ENCODE assay signal across 39 mouse cellular contexts in genomic region chr2:87516581-87516980, GRCm38 (mm10). TPM values are rescaled to one million over a fixed set of nuclear protein-coding genes. Genes with fewer than 3 reads are reported as not detected.
"Had no signal": no experiment of that assay in that cellular context is flagged by ENCODE, and none has a peak within 500 bp of the region (broad histone marks: within the 10 kb centered on the region; RNA-seq: fewer than 3 reads in every experiment).

No protein-coding gene starts in this region.

- H3K9ac ChIP-seq: heart, embryonic 13.5 days; heart, embryonic 15.5 days; hindbrain, embryonic 12.5 days; hindbrain, embryonic 14.5 days; limb, embryonic 12.5 days; liver, embryonic 13.5 days; liver, embryonic 15.5 days; liver, postnatal 0 days had no signal

- DNase-seq: gastrocnemius, postnatal 25 days; heart, adult 2 months; heart, postnatal 4 days; kidney, adult 18-20 months; kidney, adult 8-10 months; kidney, postnatal 10 days; kidney, postnatal 25 days; kidney, postnatal 4 days; liver; liver, embryonic 13.5 days; liver, postnatal 0 days had no signal

- H3K36me3 ChIP-seq: heart, embryonic 13.5 days; heart, embryonic 15.5 days; hindbrain, embryonic 10.5 days; hindbrain, embryonic 12.5 days; limb, embryonic 10.5 days; limb, embryonic 12.5 days; liver, embryonic 13.5 days; liver, embryonic 15.5 days had no signal

- H3K9me3 ChIP-seq: heart, embryonic 15.5 days; hindbrain, embryonic 10.5 days; hindbrain, embryonic 12.5 days; limb, embryonic 10.5 days; limb, embryonic 12.5 days; liver, embryonic 15.5 days had no signal

- H3K4me3 ChIP-seq: heart, adult 2 months; heart, embryonic 13.5 days; heart, embryonic 15.5 days; hindbrain, embryonic 10.5 days; hindbrain, embryonic 12.5 days; layer of hippocampus, adult 2 months; left cerebral cortex, adult 2 months; limb, embryonic 10.5 days; limb, embryonic 12.5 days; liver, embryonic 13.5 days; liver, embryonic 15.5 days had no signal

- H3K27me3 ChIP-seq: heart, embryonic 13.5 days; heart, embryonic 15.5 days; hindbrain, embryonic 12.5 days; limb, embryonic 12.5 days; liver, embryonic 13.5 days; liver, embryonic 15.5 days had no signal

- H3K4me1 ChIP-seq: heart, embryonic 13.5 days; heart, embryonic 15.5 days; hindbrain, embryonic 10.5 days; hindbrain, embryonic 12.5 days; limb, embryonic 10.5 days; limb, embryonic 12.5 days; liver, embryonic 13.5 days; liver, embryonic 15.5 days had no signal

- H3K27ac ChIP-seq: heart, adult 2 months; heart, embryonic 13.5 days; heart, embryonic 15.5 days; hindbrain, embryonic 10.5 days; hindbrain, embryonic 12.5 days; hindbrain, embryonic 14.5 days; layer of hippocampus, adult 2 months; left cerebral cortex, adult 2 months; limb, embryonic 10.5 days; limb, embryonic 12.5 days; liver, embryonic 13.5 days; liver, embryonic 15.5 days had no signal

RNA-seq across cellular contexts. Expression of gene Pramel6, which starts 10.2 kb away (rescaled TPM):
- total RNA-seq: gastrocnemius, adult 18-20 months; gastrocnemius, adult 8-10 months; gastrocnemius, postnatal 25 days; gastrocnemius, postnatal 4 days; granulocyte monocyte progenitor cell, adult 5-6 weeks; heart, adult 2 months; heart, postnatal 25 days; heart, postnatal 4 days; layer of hippocampus, adult 2 months; layer of hippocampus, postnatal 10 days; layer of hippocampus, postnatal 25 days; left cerebral cortex, adult 2 months; left cerebral cortex, postnatal 14 days; left cerebral cortex, postnatal 36 days had no signal
- polyA plus RNA-seq: heart, adult 2 months; heart, embryonic 11.5 days; heart, embryonic 13.5 days; heart, embryonic 15.5 days; heart, postnatal 0 days; hindbrain, embryonic 10.5 days; hindbrain, embryonic 12.5 days; hindbrain, embryonic 14.5 days; hindbrain, embryonic 16.5 days; inflammation-experienced regulatory T-cells, adult 6 months; intestine, embryonic 16.5 days; kidney, embryonic 14.5 days; kidney, embryonic 16.5 days; limb, embryonic 10.5 days; limb, embryonic 12.5 days; limb, embryonic 14.5 days; liver, embryonic 11.5 days; liver, embryonic 13.5 days; liver, embryonic 15.5 days; liver, postnatal 0 days had no signal

RNA-seq across cellular contexts. Expression of gene Olfr153, which starts 15.0 kb away (rescaled TPM):
- total RNA-seq: gastrocnemius, adult 18-20 months; gastrocnemius, adult 8-10 months; gastrocnemius, postnatal 25 days; gastrocnemius, postnatal 4 days; granulocyte monocyte progenitor cell, adult 5-6 weeks; heart, adult 2 months; heart, postnatal 25 days; heart, postnatal 4 days; layer of hippocampus, postnatal 10 days; layer of hippocampus, postnatal 25 days; left cerebral cortex, postnatal 14 days; left cerebral cortex, postnatal 36 days had no signal
- polyA plus RNA-seq: heart, embryonic 11.5 days; heart, embryonic 13.5 days; heart, embryonic 15.5 days; heart, postnatal 0 days; hindbrain, embryonic 10.5 days; hindbrain, embryonic 12.5 days; hindbrain, embryonic 14.5 days; hindbrain, embryonic 16.5 days; inflammation-experienced regulatory T-cells, adult 6 months; intestine, embryonic 16.5 days; kidney, embryonic 14.5 days; kidney, embryonic 16.5 days; limb, embryonic 10.5 days; limb, embryonic 12.5 days; limb, embryonic 14.5 days; liver, embryonic 11.5 days; liver, embryonic 13.5 days; liver, embryonic 15.5 days; liver, postnatal 0 days had no signal

RNA-seq across cellular contexts. Expression of gene Pramel7, which starts 19.7 kb away (rescaled TPM):
- total RNA-seq: gastrocnemius, adult 18-20 months; gastrocnemius, adult 8-10 months; gastrocnemius, postnatal 25 days; gastrocnemius, postnatal 4 days; granulocyte monocyte progenitor cell, adult 5-6 weeks; heart, adult 2 months; heart, postnatal 25 days; heart, postnatal 4 days; layer of hippocampus, adult 2 months; layer of hippocampus, postnatal 10 days; layer of hippocampus, postnatal 25 days; left cerebral cortex, adult 2 months; left cerebral cortex, postnatal 14 days; left cerebral cortex, postnatal 36 days had no signal
- polyA plus RNA-seq: heart, adult 2 months; heart, embryonic 11.5 days; heart, embryonic 13.5 days; heart, embryonic 15.5 days; heart, postnatal 0 days; hindbrain, embryonic 10.5 days; hindbrain, embryonic 12.5 days; hindbrain, embryonic 14.5 days; hindbrain, embryonic 16.5 days; inflammation-experienced regulatory T-cells, adult 6 months; intestine, embryonic 16.5 days; kidney, embryonic 14.5 days; kidney, embryonic 16.5 days; limb, embryonic 10.5 days; limb, embryonic 12.5 days; limb, embryonic 14.5 days; liver, embryonic 11.5 days; liver, embryonic 13.5 days; liver, embryonic 15.5 days; liver, postnatal 0 days had no signal

RNA-seq across cellular contexts. Expression of gene Olfr1128, which starts 28.8 kb away (rescaled TPM):
- total RNA-seq: gastrocnemius, adult 18-20 months; gastrocnemius, adult 8-10 months; gastrocnemius, postnatal 25 days; gastrocnemius, postnatal 4 days; granulocyte monocyte progenitor cell, adult 5-6 weeks; heart, adult 2 months; heart, postnatal 25 days; heart, postnatal 4 days; layer of hippocampus, adult 2 months; layer of hippocampus, postnatal 10 days; layer of hippocampus, postnatal 25 days; left cerebral cortex, adult 2 months; left cerebral cortex, postnatal 14 days; left cerebral cortex, postnatal 36 days had no signal
- polyA plus RNA-seq: heart, adult 2 months; heart, embryonic 11.5 days; heart, embryonic 13.5 days; heart, embryonic 15.5 days; heart, postnatal 0 days; hindbrain, embryonic 10.5 days; hindbrain, embryonic 12.5 days; hindbrain, embryonic 14.5 days; hindbrain, embryonic 16.5 days; inflammation-experienced regulatory T-cells, adult 6 months; intestine, embryonic 16.5 days; kidney, embryonic 14.5 days; kidney, embryonic 16.5 days; limb, embryonic 10.5 days; limb, embryonic 12.5 days; limb, embryonic 14.5 days; liver, embryonic 11.5 days; liver, embryonic 13.5 days; liver, embryonic 15.5 days; liver, postnatal 0 days had no signal

RNA-seq across cellular contexts. Expression of gene Olfr1129, which starts 57.1 kb away (rescaled TPM):
- total RNA-seq: gastrocnemius, adult 18-20 months; gastrocnemius, adult 8-10 months; gastrocnemius, postnatal 25 days; gastrocnemius, postnatal 4 days; granulocyte monocyte progenitor cell, adult 5-6 weeks; heart, adult 2 months; heart, postnatal 25 days; heart, postnatal 4 days; layer of hippocampus, adult 2 months; layer of hippocampus, postnatal 10 days; layer of hippocampus, postnatal 25 days; left cerebral cortex, adult 2 months; left cerebral cortex, postnatal 14 days; left cerebral cortex, postnatal 36 days had no signal
- polyA plus RNA-seq: heart, adult 2 months; heart, embryonic 11.5 days; heart, embryonic 13.5 days; heart, embryonic 15.5 days; heart, postnatal 0 days; hindbrain, embryonic 10.5 days; hindbrain, embryonic 12.5 days; hindbrain, embryonic 14.5 days; hindbrain, embryonic 16.5 days; inflammation-experienced regulatory T-cells, adult 6 months; intestine, embryonic 16.5 days; kidney, embryonic 14.5 days; kidney, embryonic 16.5 days; limb, embryonic 10.5 days; limb, embryonic 12.5 days; limb, embryonic 14.5 days; liver, embryonic 11.5 days; liver, embryonic 13.5 days; liver, embryonic 15.5 days; liver, postnatal 0 days had no signal
